Mouse (Mus musculus): ENCODE measurements at regions not wholly inside any gene's neighbourhood (a gene's known extent, or its start where the extent isn't known, plus 50 kb on each side); places are given as distances from the start of the nearest gene placed in this dataset.
"Not testable (repeated sequence)": the region's sequence is repeated elsewhere in the genome, so short reads cannot be mapped to it uniquely, and the experiment has no call there.

DNA sequence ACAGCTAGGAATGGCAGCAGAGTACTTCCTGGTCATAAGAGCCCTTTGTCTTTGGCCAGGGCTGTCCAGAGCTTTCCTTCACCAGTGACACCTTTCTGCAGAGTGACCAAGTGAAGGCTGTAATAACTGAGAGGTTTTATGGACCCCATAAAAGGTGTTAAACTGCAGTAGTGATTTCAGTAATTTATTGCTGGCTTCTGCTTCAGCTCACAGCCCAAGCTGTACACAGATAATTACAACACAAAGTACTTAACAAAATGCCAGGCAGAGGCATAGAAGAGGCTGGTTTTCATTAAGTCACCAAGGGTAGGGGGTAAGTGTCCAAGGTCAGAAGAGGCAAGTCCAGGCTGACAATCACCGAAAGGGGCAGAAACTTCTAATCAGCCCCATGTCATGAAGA is 83.8 kb downstream of the Eif4e start:
- no peak for DNase-seq (ENCODE audit: extremely low read depth, low read depth)

- peak; percentile 37 for DNase-seq (ENCODE audit: extremely low read depth, low read depth)
These were observed 87.1 kb downstream of the Eif4e start for GRCm38 (mm10) chr3:138612884-138613653.

DNA sequence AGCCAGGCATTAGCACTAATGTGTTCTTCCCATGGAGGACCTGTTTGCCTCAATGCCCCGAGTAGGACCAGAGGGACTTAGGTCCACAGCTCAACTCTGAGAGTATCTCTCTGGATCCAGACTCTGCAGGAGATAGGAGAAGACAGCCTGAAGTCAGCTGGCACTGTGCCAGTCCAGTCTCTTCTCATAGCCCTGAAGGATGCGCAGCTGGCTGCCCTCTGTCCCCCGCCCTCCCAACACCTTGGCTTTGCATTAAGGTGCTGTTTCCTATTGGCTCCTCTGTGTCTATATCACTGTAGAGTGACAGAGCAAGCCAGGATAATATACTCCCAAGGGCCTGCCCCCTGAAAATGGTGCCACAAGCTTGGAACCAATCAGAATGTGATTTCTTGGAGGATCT is 87.7 kb downstream of the Eif4e start:
- peak; percentile 26 for DNase-seq (ENCODE audit: extremely low read depth, low read depth)

GRCm38 (mm10) chr3:138614899-138615298 is 88.9 kb downstream of the Eif4e start:
- no peak for DNase-seq (ENCODE audit: extremely low read depth, low read depth)

GRCm38 (mm10) chr3:138620263-138620662 is 94.3 kb downstream of the Eif4e start:
- no peak for DNase-seq (ENCODE audit: extremely low read depth, low read depth)

DNA sequence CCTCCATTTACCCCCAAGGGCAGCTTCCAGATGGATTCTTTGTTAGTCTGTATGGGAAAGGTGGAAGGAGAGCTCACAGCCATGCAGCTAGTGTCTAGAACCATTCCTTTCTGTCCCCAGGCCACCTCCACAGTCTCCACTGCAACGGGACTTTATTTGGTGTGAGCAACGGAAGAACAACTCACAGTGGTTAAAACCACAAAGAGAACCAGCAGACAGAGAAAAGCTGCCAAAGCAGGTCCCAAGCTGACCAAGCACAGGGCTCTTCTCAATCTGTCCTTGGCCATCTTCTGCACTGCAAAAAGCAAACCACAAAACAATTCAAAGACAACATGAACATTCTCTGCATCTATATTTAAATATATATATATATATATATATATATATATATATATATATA is 98.1 kb downstream of the Eif4e start:
- no peak for DNase-seq (ENCODE audit: extremely low read depth, low read depth)

GRCm38 (mm10) chr3:138626230-138626629 is 100.3 kb downstream of the Eif4e start:
- DNase-seq (ENCODE audit: extremely low read depth, low read depth): no peak

- DNase-seq (ENCODE audit: extremely low read depth, low read depth): no peak
These were observed 104.3 kb downstream of the Eif4e start for GRCm38 (mm10) chr3:138630231-138630630.

GRCm38 (mm10) chr3:138632086-138632485 is 106.1 kb downstream of the Eif4e start:
- no peak for DNase-seq (ENCODE audit: extremely low read depth, low read depth)

- DNase-seq (ENCODE audit: extremely low read depth, low read depth): peak; percentile 29
These were observed 100.0 kb upstream of the Tspan5 start for GRCm38 (mm10) chr3:138642026-138642425.

GRCm38 (mm10) chr3:138643951-138644285 is 98.1 kb upstream of the Tspan5 start:
- no peak for DNase-seq (ENCODE audit: extremely low read depth, low read depth)

DNA sequence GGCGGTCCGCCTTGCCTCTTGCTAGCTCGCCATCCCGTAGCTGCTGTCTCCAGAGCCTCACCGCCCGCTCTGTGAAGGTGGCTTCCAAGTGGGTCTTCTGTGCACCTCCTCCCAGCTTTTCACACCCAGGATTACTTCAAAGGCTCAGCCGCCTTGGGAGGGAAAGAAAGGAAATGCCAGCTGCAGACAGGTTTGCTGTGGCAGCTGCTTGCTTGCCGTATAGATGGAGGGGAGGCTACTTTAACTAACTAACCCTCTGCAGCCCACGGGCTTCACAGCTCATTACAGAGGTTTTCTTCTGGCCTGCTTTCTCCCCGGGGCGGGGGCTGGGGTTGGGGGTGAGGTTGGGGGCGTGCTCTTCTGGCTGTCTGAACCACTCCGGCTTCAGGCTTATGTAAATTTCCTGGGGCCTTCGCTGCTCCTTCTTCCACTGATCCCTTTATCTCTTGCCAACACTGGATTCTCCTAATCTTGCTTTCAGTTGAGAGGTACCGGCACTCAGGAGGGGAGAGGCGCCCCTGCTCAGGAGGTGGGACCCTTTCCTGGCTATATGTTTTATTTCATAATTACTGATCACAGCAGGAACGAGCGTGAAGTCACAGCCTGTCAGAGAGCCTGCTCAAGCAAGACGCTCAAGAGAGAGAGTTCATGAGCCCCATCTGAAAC is 97.6 kb upstream of the Tspan5 start:
- no peak for DNase-seq (ENCODE audit: extremely low read depth, low read depth)

DNA sequence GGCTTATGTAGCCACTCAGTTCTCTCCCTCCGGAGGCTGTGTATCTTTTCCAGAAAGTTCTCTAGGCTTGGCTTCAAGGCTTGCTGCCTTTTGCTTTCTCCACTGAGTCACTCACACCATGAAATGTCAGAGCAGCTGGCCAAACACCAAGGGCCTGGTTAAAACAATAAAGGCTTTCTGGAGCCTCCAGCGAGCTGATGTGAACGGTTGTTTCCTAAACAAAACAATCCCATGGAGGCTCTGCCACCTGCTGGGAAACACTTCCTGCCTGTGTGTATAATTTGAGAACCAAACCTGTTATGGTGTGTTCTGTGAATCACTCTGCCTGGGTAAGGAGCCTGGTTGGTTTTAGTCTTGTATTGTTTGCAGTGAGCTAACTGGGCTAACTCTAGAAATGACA is 96.7 kb upstream of the Tspan5 start:
- no peak for DNase-seq (ENCODE audit: extremely low read depth, low read depth)

GRCm38 (mm10) chr3:138649699-138650098 is 92.3 kb upstream of the Tspan5 start:
- no peak for DNase-seq (ENCODE audit: extremely low read depth, low read depth)

- not testable (repeated sequence) for DNase-seq (ENCODE audit: extremely low read depth, low read depth)
These were observed 91.3 kb upstream of the Tspan5 start for GRCm38 (mm10) chr3:138650671-138651070.

- DNase-seq (ENCODE audit: extremely low read depth, low read depth): peak; percentile 27
These were observed 90.4 kb upstream of the Tspan5 start for GRCm38 (mm10) chr3:138651361-138652205.

DNA sequence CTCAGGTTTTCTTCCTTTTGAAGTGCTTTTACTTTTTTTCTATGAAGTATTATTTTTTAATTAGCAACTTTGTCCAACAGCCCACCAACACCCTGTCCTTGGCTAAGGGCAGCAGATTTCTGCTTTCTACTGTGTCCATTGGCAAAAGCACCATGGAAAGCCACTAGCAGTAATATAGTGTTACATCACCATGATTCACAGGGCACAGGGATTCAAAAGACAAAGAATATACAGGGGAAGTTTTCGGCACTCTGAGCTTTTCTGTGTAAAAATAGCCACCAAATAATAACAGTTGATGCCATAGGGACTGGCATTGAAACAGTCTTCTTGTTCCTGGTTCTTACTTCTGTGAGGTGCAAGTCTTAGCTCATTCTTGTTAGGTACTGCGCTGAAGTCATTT is 89.8 kb upstream of the Tspan5 start:
- no peak for DNase-seq (ENCODE audit: extremely low read depth, low read depth)

- DNase-seq (ENCODE audit: extremely low read depth, low read depth): no peak
These were observed 89.3 kb upstream of the Tspan5 start for GRCm38 (mm10) chr3:138652685-138653084.

- no peak for DNase-seq (ENCODE audit: extremely low read depth, low read depth)
These were observed 88.3 kb upstream of the Tspan5 start for GRCm38 (mm10) chr3:138653549-138654246.

DNA sequence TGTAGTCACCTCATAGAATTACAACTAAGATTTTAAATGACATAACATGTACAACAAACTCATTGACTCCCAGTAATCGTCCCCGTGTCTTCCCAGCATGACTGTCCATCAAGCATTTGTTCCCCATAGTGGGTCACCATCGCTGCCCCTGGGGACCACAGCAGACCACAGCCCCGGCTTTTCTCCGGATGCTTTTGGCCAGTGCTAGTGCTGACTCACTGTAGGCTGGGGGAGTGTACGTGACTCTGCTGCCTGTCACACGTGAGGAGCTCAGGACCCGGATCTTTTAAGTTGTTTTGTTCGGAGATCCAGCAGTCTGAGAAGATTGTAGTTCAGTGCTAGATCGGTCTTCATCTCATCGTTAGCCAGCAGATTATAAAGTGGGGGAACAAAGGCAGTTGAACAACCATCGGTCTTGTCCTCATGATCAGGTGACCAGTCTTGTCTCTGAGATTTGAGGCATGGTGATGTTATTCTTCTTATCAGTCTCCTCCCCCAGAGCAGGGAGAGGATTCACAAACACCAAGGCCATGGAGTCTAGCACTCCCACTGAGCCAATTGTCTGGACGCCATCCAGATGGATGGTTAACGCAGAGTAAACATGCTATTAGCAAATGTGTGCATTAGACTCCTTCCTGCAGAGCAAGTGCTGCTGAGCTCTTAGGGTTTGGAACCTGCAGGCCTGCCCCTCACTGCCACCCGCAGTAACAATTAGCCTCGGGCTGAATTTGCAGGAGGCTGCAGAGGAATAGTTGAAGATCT is 87.2 kb upstream of the Tspan5 start:
- DNase-seq (ENCODE audit: extremely low read depth, low read depth): no peak

DNA sequence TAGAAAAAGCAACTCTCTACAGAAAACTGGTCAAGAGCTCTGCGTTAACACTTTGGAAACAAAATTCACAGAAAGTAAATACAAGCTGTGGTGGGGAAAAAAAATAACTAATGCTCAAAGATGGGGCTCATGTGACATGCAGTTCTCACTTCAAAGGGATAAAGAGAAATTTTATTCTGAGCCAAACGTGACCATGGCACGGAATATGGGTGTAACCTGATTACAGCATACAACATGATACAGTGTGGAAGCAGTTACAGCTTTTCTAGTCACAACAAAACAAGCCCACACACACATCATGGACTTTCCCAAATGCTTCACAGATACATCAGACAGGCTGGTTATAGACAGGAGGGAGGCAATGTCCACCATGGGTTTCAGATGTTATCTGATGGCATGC is 86.5 kb upstream of the Tspan5 start:
- no peak for DNase-seq (ENCODE audit: extremely low read depth, low read depth)
